Mouse (Mus musculus): ENCODE measurements around the gene Thnsl1. TPM values are rescaled to one million over a fixed set of nuclear protein-coding genes. Genes with fewer than 3 reads are reported as not detected.

Thnsl1 gene
- polyA plus RNA-seq, 1 experiment from 2014 or later: 11.3 TPM

DNA sequence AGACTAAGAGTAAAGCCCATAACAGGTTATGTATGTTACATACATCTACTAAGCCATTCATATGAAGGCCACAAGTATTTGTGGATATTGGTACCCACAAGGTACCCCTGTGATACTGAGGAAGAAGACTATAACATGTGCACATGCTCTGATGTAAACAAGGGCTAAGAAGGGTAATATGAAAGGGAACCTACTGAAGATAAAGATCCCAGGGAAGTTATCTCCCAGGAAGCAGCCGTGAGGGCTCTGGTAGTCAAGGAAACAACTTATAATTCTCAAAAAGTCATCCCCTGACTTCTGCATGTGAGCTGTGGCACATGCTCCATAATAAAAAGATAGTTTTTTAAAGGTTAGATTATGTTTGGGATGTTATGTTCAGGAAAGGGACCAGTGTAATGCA lies 14.3 kb upstream of the Thnsl1 start:
- no peaks in the 10 kb centered on the region for H3K9me3 ChIP-seq (replicated peaks; ENCODE audit: control insufficient read depth, low read length)
- ATAC-seq (replicated peaks; ENCODE audit: insufficient number of reproducible peaks, low FRiP score, low TSS enrichment, low read depth): no peak
- no peak overlapping the region for H3K4me3 ChIP-seq (ENCODE audit: low read depth, low read length)
- no peaks in the 10 kb centered on the region for H3K27me3 ChIP-seq (ENCODE audit: control insufficient read depth, insufficient read depth, low read length)
- H3K4me1 ChIP-seq (ENCODE audit: control insufficient read depth, insufficient read depth, low read length): no peaks in the 10 kb centered on the region
- no peak overlapping the region for H3K9ac ChIP-seq (replicated peaks; ENCODE audit: low read length)
- no peak overlapping the region for H3K27ac ChIP-seq (replicated peaks; ENCODE audit: low read depth, low read length)
- no peak overlapping the region for H3K4me2 ChIP-seq (ENCODE audit: low read depth, low read length)
- no peak for DNase-seq (ENCODE audit: low spot score)
- no peaks in the 10 kb centered on the region for H3K36me3 ChIP-seq (replicated peaks; ENCODE audit: control insufficient read depth, insufficient read depth, low read depth, low read length)
- whole genome bisulfite sequencing: 81% methylated on average over 1 of the region's 1 CpGs

DNA sequence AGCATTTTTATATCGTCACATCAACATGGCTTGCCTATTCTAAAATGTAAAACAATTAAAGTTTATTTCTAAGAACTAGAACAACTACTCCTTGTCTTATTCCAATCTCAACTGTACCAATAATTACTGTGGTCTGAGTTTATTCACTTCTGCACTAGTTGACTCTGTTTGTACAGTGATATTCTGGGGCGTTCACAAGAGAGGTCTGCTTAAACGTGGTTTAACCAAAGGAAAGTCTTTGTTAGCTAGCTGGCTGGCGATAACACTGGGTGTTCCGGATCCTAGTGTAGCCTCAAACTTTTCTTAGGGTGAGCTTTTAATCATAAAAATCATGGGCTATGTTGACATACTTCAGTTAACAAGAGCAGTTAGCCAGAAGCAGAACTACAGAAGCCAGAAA lies 10.3 kb upstream of the Thnsl1 start:
- no peaks in the 10 kb centered on the region for H3K4me1 ChIP-seq (ENCODE audit: control insufficient read depth, insufficient read depth, low read length)

DNA sequence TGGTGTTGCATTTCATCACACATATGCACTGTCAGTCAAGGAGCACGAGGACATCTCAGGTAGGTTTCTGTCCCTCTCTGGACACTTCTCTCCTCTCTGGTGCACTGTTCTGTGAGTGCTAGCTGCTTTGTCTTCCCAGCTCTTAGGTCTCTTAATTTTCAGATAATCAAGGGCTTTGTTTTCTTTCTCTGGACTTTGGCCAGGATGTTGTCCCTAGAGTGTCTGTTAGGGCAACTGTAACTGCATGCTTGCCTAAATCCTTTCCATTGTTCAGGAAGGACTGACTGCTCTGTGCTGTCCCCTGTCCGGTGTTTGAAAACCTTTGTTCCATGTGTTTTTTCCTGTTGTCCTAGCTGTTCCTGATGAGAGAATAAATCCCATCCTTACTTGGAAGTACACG lies 6.5 kb upstream of the Thnsl1 start:
- H3K9me3 ChIP-seq (replicated peaks; ENCODE audit: control insufficient read depth, low read length): no peaks in the 10 kb centered on the region
- H3K4me1 ChIP-seq (ENCODE audit: control insufficient read depth, insufficient read depth, low read length): no peaks in the 10 kb centered on the region
- DNase-seq (ENCODE audit: low spot score): no peak
- H3K4me2 ChIP-seq (ENCODE audit: low read depth, low read length): no peak overlapping the region
- no peak overlapping the region for H3K9ac ChIP-seq (replicated peaks; ENCODE audit: low read length)
- H3K36me3 ChIP-seq (replicated peaks; ENCODE audit: control insufficient read depth, insufficient read depth, low read depth, low read length): no peaks in the 10 kb centered on the region
- 59% methylated on average over 3 of the region's 3 CpGs for WGBS
- no peak for ATAC-seq (replicated peaks; ENCODE audit: insufficient number of reproducible peaks, low FRiP score, low TSS enrichment, low read depth)
- no peaks in the 10 kb centered on the region for H3K27me3 ChIP-seq (ENCODE audit: control insufficient read depth, insufficient read depth, low read length)
- H3K27ac ChIP-seq (replicated peaks; ENCODE audit: low read depth, low read length): no peak overlapping the region
- H3K4me3 ChIP-seq (ENCODE audit: low read depth, low read length): no peak overlapping the region

More for the DNA sequence above, 10.3 kb upstream of the Thnsl1 start:
- no peak overlapping the region for H3K4me2 ChIP-seq (ENCODE audit: low read depth, low read length)
- DNase-seq (ENCODE audit: low spot score): no peak
- H3K36me3 ChIP-seq (replicated peaks; ENCODE audit: control insufficient read depth, insufficient read depth, low read depth, low read length): no peaks in the 10 kb centered on the region
- no peaks in the 10 kb centered on the region for H3K27me3 ChIP-seq (ENCODE audit: control insufficient read depth, insufficient read depth, low read length)
- no peak overlapping the region for H3K27ac ChIP-seq (replicated peaks; ENCODE audit: low read depth, low read length)
- ATAC-seq (replicated peaks; ENCODE audit: insufficient number of reproducible peaks, low FRiP score, low TSS enrichment, low read depth): no peak
- H3K9me3 ChIP-seq (replicated peaks; ENCODE audit: control insufficient read depth, low read length): no peaks in the 10 kb centered on the region
- WGBS: 90% methylated on average over 5 of the region's 5 CpGs
- H3K4me3 ChIP-seq (ENCODE audit: low read depth, low read length): no peak overlapping the region
- no peak overlapping the region for H3K9ac ChIP-seq (replicated peaks; ENCODE audit: low read length)

DNA sequence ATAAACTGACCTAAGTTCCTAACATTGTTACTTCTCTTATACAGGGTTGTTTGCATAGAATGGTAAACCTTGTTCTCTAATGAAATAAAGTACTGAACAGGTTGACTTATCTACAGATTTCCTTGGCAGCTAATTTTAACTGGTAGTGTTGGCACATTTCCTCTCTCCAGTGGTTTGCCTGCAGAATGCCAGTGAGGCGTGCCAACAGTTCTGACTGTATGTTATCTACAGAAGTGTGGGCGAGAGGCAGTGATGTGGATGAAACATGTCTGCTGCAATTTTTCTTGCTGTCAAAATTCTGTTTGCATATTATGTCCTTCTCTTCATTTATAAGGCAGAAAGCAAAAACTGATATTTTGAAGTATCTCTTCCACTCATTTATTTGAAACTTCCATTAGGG lies 2.8 kb upstream of the Thnsl1 start:
- Histone ChIP-seq H3K9me3 (replicated peaks; ENCODE audit: control insufficient read depth, low read length) (no peaks in the 10 kb centered on the region), H3K27me3 (ENCODE audit: control insufficient read depth, insufficient read depth, low read length) (no peaks in the 10 kb centered on the region), H3K36me3 (replicated peaks; ENCODE audit: control insufficient read depth, insufficient read depth, low read depth, low read length) (no peaks in the 10 kb centered on the region), H3K9ac (replicated peaks; ENCODE audit: low read length) (no peak overlapping the region), H3K4me1 (ENCODE audit: control insufficient read depth, insufficient read depth, low read length) (no peaks in the 10 kb centered on the region), H3K27ac (replicated peaks; ENCODE audit: low read depth, low read length) (no peak overlapping the region), H3K4me3 (ENCODE audit: low read depth, low read length) (no peak overlapping the region), H3K4me2 (ENCODE audit: low read depth, low read length) (no peak overlapping the region)
- DNase-seq (ENCODE audit: low spot score) (no peak), ATAC-seq (replicated peaks; ENCODE audit: insufficient number of reproducible peaks, low FRiP score, low TSS enrichment, low read depth) (no peak)
- WGBS: 88% methylated on average over 2 of the region's 2 CpGs

DNA sequence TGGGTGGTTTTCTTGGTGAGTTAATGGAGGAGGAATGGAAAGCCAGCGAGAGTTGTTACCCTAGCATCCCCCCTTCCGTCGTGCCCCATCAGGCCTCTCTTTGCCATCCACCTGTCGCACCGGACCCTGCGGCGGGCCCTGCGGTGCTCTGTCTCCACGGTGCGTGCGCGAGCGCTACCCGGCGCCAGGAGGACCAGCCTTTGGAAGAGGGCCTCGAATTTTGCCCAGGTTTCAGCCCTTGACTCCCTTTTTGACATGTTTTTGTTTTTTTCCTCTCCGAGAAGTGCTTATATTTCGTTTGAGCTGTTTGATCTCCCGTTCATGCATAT lies 271 bp downstream of the Thnsl1 start:
- 0% methylated on average over 19 of the region's 19 CpGs for WGBS
- DNase-seq (ENCODE audit: low spot score) (no peak), ATAC-seq (replicated peaks; ENCODE audit: insufficient number of reproducible peaks, low FRiP score, low TSS enrichment, low read depth) (peak; percentile 91)
- H3K9ac ChIP-seq (replicated peaks; ENCODE audit: low read length): peak overlapping the region; percentile 69
- no peaks in the 10 kb centered on the region for H3K4me1 ChIP-seq (ENCODE audit: control insufficient read depth, insufficient read depth, low read length)
- H3K9me3 ChIP-seq (replicated peaks; ENCODE audit: control insufficient read depth, low read length): no peaks in the 10 kb centered on the region
- H3K36me3 ChIP-seq (replicated peaks; ENCODE audit: control insufficient read depth, insufficient read depth, low read depth, low read length): no peaks in the 10 kb centered on the region
- no peak overlapping the region for H3K27ac ChIP-seq (replicated peaks; ENCODE audit: low read depth, low read length)
- peak overlapping the region; percentile 61 for H3K4me3 ChIP-seq (ENCODE audit: low read depth, low read length)
- H3K4me2 ChIP-seq (ENCODE audit: low read depth, low read length): peak overlapping the region; percentile 71
- no peaks in the 10 kb centered on the region for H3K27me3 ChIP-seq (ENCODE audit: control insufficient read depth, insufficient read depth, low read length)

DNA sequence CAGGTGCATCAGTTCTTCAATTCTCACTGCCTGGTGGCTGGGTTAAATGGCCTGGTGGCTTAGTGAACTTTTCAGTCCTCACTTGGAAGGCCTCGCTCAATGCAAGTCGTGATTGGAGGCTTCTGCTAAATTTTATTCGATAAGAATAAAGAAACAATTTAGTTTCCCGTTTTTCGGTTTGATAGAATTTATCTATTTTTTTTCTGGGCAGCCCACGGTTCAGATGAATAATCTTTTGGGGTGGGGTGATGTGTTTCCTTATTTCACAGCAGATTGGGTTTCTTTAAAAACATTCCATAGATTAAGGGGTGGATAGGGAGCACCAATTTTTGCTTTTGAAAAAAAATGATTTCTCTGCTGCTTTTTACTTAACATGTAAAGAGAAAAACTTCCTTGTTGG lies 754 bp downstream of the Thnsl1 start:
- Histone ChIP-seq H3K9me3 (replicated peaks; ENCODE audit: control insufficient read depth, low read length) (no peaks in the 10 kb centered on the region), H3K4me3 (ENCODE audit: low read depth, low read length) (peak overlapping the region; percentile 61), H3K4me2 (ENCODE audit: low read depth, low read length) (peak overlapping the region; percentile 71), H3K36me3 (replicated peaks; ENCODE audit: control insufficient read depth, insufficient read depth, low read depth, low read length) (no peaks in the 10 kb centered on the region), H3K27me3 (ENCODE audit: control insufficient read depth, insufficient read depth, low read length) (no peaks in the 10 kb centered on the region), H3K9ac (replicated peaks; ENCODE audit: low read length) (peak overlapping the region; percentile 69), H3K27ac (replicated peaks; ENCODE audit: low read depth, low read length) (no peak overlapping the region), H3K4me1 (ENCODE audit: control insufficient read depth, insufficient read depth, low read length) (no peaks in the 10 kb centered on the region)
- WGBS: 52% methylated on average over 6 of the region's 6 CpGs
- DNase-seq (ENCODE audit: low spot score) (no peak), ATAC-seq (replicated peaks; ENCODE audit: insufficient number of reproducible peaks, low FRiP score, low TSS enrichment, low read depth) (no peak)

DNA sequence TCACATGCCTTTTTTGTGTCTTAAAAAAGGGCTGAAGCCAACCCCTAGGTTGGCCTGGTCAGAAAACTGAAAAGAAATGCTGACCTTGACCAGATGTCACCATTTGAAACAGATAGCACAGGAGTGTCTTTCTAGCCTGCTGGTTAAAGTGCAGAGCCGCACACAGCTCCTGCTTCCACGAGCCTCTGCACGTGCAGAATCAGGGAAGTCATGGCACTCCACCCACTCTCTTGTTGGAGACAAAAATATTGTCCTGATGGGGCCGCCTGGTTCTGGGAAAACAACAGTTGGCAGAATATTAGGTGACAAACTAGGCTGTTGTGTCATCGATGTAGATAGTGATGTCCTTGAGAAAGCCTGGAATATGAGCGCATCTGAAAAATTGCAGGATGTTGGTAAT lies 5.8 kb downstream of the Thnsl1 start:
- H3K27me3 ChIP-seq (ENCODE audit: control insufficient read depth, insufficient read depth, low read length): no peaks in the 10 kb centered on the region
- H3K27ac ChIP-seq (replicated peaks; ENCODE audit: low read depth, low read length): no peak overlapping the region
- no peak overlapping the region for H3K4me2 ChIP-seq (ENCODE audit: low read depth, low read length)
- DNase-seq (ENCODE audit: low spot score): no peak
- 80% methylated on average over 6 of the region's 6 CpGs for WGBS
- no peak overlapping the region for H3K4me3 ChIP-seq (ENCODE audit: low read depth, low read length)
- no peaks in the 10 kb centered on the region for H3K9me3 ChIP-seq (replicated peaks; ENCODE audit: control insufficient read depth, low read length)
- H3K4me1 ChIP-seq (ENCODE audit: control insufficient read depth, insufficient read depth, low read length): no peaks in the 10 kb centered on the region
- ATAC-seq (replicated peaks; ENCODE audit: insufficient number of reproducible peaks, low FRiP score, low TSS enrichment, low read depth): no peak
- no peak overlapping the region for H3K9ac ChIP-seq (replicated peaks; ENCODE audit: low read length)
- no peaks in the 10 kb centered on the region for H3K36me3 ChIP-seq (replicated peaks; ENCODE audit: control insufficient read depth, insufficient read depth, low read depth, low read length)

DNA sequence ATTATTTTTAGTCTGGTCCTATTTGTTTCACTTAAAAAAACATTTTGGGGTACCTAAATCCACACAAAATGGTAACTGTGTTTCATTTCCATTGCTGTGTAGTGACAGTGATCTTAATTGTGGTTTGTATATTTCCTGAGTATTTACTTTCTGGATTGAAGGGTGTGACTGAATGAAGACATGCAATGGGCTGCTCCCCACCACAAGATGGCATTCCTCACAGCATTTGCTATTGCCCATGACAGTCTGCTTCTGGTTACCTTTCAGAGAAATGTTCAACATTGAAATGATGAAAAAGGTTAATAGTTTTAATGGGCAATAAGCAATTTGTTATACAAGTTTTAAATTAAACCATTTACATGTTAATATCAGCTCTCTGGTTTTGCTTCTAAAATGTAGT lies 8.8 kb downstream of the Thnsl1 start:
- Histone ChIP-seq H3K27me3 (ENCODE audit: control insufficient read depth, insufficient read depth, low read length) (no peaks in the 10 kb centered on the region), H3K27ac (replicated peaks; ENCODE audit: low read depth, low read length) (no peak overlapping the region), H3K9me3 (replicated peaks; ENCODE audit: control insufficient read depth, low read length) (no peaks in the 10 kb centered on the region), H3K4me2 (ENCODE audit: low read depth, low read length) (no peak overlapping the region), H3K4me1 (ENCODE audit: control insufficient read depth, insufficient read depth, low read length) (no peaks in the 10 kb centered on the region), H3K9ac (replicated peaks; ENCODE audit: low read length) (no peak overlapping the region), H3K4me3 (ENCODE audit: low read depth, low read length) (no peak overlapping the region), H3K36me3 (replicated peaks; ENCODE audit: control insufficient read depth, insufficient read depth, low read depth, low read length) (no peaks in the 10 kb centered on the region)
- ATAC-seq (replicated peaks; ENCODE audit: insufficient number of reproducible peaks, low FRiP score, low TSS enrichment, low read depth) (no peak), DNase-seq (ENCODE audit: low spot score) (no peak)

DNA sequence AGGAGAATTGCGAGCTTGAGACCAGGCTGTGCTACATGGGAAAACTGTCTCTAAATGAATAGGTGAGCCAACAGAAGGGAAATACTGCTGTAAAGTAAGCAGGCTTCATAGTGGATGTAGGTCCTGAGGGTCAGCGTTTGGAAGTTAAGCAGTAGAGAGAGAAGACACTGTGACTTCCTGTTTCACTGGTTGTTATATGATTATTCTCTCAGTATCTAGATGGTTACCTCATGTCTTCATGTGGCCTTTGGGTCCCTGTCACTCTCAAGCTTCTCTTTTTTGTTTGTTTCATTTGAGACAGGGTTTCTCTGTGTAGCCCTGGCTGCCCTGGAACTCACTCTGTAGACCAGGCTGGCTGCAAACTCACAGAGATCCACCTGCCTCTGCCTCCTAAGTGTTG lies 9.8 kb downstream of the Thnsl1 start:
- 89% methylated on average over 2 of the region's 2 CpGs for WGBS
- H3K27me3 ChIP-seq (ENCODE audit: control insufficient read depth, insufficient read depth, low read length): no peaks in the 10 kb centered on the region
- H3K9ac ChIP-seq (replicated peaks; ENCODE audit: low read length): no peak overlapping the region
- H3K9me3 ChIP-seq (replicated peaks; ENCODE audit: control insufficient read depth, low read length): no peaks in the 10 kb centered on the region
- ATAC-seq (replicated peaks; ENCODE audit: insufficient number of reproducible peaks, low FRiP score, low TSS enrichment, low read depth) (no peak), DNase-seq (ENCODE audit: low spot score) (no peak)
- H3K4me2 ChIP-seq (ENCODE audit: low read depth, low read length): no peak overlapping the region
- no peaks in the 10 kb centered on the region for H3K4me1 ChIP-seq (ENCODE audit: control insufficient read depth, insufficient read depth, low read length)
- H3K27ac ChIP-seq (replicated peaks; ENCODE audit: low read depth, low read length): no peak overlapping the region
- H3K36me3 ChIP-seq (replicated peaks; ENCODE audit: control insufficient read depth, insufficient read depth, low read depth, low read length): no peaks in the 10 kb centered on the region
- H3K4me3 ChIP-seq (ENCODE audit: low read depth, low read length): no peak overlapping the region

Data from embryonic facial prominence, embryonic 11.5 days (tissue).